Mouse (Mus musculus): Measurements from ENCODE around the gene Cyp2a12. TPM values are rescaled to one million over a fixed set of nuclear protein-coding genes. Genes with fewer than 3 reads are reported as not detected.
"Not testable (repeated sequence)": the region's sequence is repeated elsewhere in the genome, so short reads cannot be mapped to it uniquely, and the experiment has no call there.

Cyp2a12 gene
- 1 to 10 TPM in 1 of 2 experiments, not detected in 1; 1.3 TPM for total RNA-seq (2021)
- long read RNA-seq, experiment 1, result 0 reads
- long read RNA-seq, experiment 2, result 0 reads

GRCm38 (mm10) chr7:27028789-27029188 is at the start of gene Cyp2a12:
Gene Cyp2a12, plus strand, starts transcription at chr7:27029081.
- DNase-seq (ENCODE audit: low spot score in 2 of 2), result no peak

GRCm38 (mm10) chr7:26981464-26981863 is 47.4 kb upstream of the Cyp2a12 start:
- DNase-seq (ENCODE audit: low spot score in 2 of 2), result not testable (repeated sequence)

- not testable (repeated sequence) for DNase-seq (ENCODE audit: low spot score in 2 of 2)
Measured at GRCm38 (mm10) chr7:26981937-26982336, 46.9 kb upstream of the Cyp2a12 start.

- no peak for DNase-seq (ENCODE audit: low spot score in 2 of 2)
Measured at GRCm38 (mm10) chr7:26982551-26982950, 46.3 kb upstream of the Cyp2a12 start.

GRCm38 (mm10) chr7:26983151-26983550 is 45.7 kb upstream of the Cyp2a12 start:
- not testable (repeated sequence) for DNase-seq (ENCODE audit: low spot score in 2 of 2)

GRCm38 (mm10) chr7:27026581-27026980 is 2.3 kb upstream of the Cyp2a12 start:
- DNase-seq (ENCODE audit: low spot score in 2 of 2), result not testable (repeated sequence)

- DNase-seq (ENCODE audit: low spot score in 2 of 2), result not testable (repeated sequence)
Measured at GRCm38 (mm10) chr7:27048886-27049285, 20.0 kb downstream of the Cyp2a12 start.

GRCm38 (mm10) chr7:27059333-27059732 is 30.5 kb downstream of the Cyp2a12 start:
- DNase-seq (ENCODE audit: low spot score in 2 of 2), result not testable (repeated sequence)

- not testable (repeated sequence) for DNase-seq (ENCODE audit: low spot score in 2 of 2)
Measured at GRCm38 (mm10) chr7:27059896-27060295, 31.0 kb downstream of the Cyp2a12 start.

GRCm38 (mm10) chr7:27078641-27079040 is 49.8 kb downstream of the Cyp2a12 start:
- no peak for DNase-seq (ENCODE audit: low spot score in 2 of 2)

GRCm38 (mm10) chr7:27081625-27082024 is 52.7 kb downstream of the Cyp2a12 start:
- DNase-seq (ENCODE audit: low spot score in 2 of 2), result no peak

Other genes starting within 250 kb of the Cyp2a12 start
- gene Cyp2g1, start 220.2 kb upstream of the Cyp2a12 start, total RNA-seq (2021), result not detected
- gene Cyp2a5, start 193.8 kb upstream of the Cyp2a12 start, total RNA-seq (2021), result 1 to 10 TPM in 1 of 2 experiments, not detected in 1; 1.3 TPM
- not detected for gene Cyp2a22, start 89.7 kb upstream of the Cyp2a12 start, total RNA-seq (2021)
- gene Cyp2f2, start 90.8 kb downstream of the Cyp2a12 start, total RNA-seq (2021), result 100 to 1,000 TPM in 1 of 2 experiments, 1 to 10 TPM in 1; 3.5 to 488 TPM
- gene Cyp2t4, start 124.6 kb downstream of the Cyp2a12 start, total RNA-seq (2021), result not detected
- 100 to 1,000 TPM in 1 of 2 experiments, 10 to 100 TPM in 1; 76.0 to 106 TPM for gene Egln2, start 137.7 kb downstream of the Cyp2a12 start, total RNA-seq (2021)
- gene Rab4b, start 149.8 kb downstream of the Cyp2a12 start, total RNA-seq (2021), result 10 to 100 TPM; 42.9 to 65.1 TPM
- gene Gm21983, start 152.0 kb downstream of the Cyp2a12 start, total RNA-seq (2021), result not detected
- under 1 TPM in 1 of 2 experiments, not detected in 1; 0.60 TPM for gene Mia, start 152.1 kb downstream of the Cyp2a12 start, total RNA-seq (2021)
- gene BC024978, start 166.7 kb downstream of the Cyp2a12 start, total RNA-seq (2021), result 10 to 100 TPM; 23.7 to 24.0 TPM
- 10 to 100 TPM; 65.7 to 67.2 TPM for gene Snrpa, start 167.2 kb downstream of the Cyp2a12 start, total RNA-seq (2021)
- gene Itpkc, start 199.6 kb downstream of the Cyp2a12 start, total RNA-seq (2021), result 10 to 100 TPM; 14.5 to 17.9 TPM
- 10 to 100 TPM; 38.2 to 68.0 TPM for gene Coq8b, start 203.9 kb downstream of the Cyp2a12 start, total RNA-seq (2021)
- 1 to 10 TPM; 6.8 to 7.7 TPM for gene Numbl, start 229.4 kb downstream of the Cyp2a12 start, total RNA-seq (2021)